ENCODE assay signal across 8 mouse cellular contexts in the genomic region with DNA sequence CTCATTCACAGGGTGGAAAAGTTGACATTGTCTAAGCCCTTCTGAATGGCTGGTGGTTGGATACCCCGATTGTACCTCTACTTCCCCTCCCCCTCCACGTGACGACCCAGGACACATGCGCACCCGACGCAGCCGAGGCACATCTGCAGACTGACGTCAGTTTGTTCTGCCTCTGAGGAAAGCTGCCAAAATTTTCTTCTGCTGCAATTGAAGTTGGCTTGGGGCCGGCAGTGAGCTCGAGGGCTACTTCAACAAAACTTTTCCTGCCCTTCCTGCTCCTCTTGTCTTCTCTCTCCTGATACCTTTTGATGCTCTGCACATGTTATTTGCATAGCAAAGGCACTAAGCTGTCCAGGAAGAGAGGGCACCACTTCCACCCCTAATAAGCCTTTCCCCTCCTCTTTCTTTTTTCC. TPM values are rescaled to one million over a fixed set of nuclear protein-coding genes. Genes with fewer than 3 reads are reported as not detected.
DNase-seq lines count a peak whose midpoint lies in the region; ATAC-seq lines count a peak whose summit lies in the region.

No protein-coding gene starts in this region.

- peak; percentile 80 for ATAC-seq in inflammation-experienced regulatory T-cells, adult 6 months
- ATAC-seq in megakaryocyte progenitor cell, adult 5-6 weeks (replicated peaks; ENCODE audit: poor library complexity): peak; percentile 86

- DNase-seq in adrenal gland, adult 2 months: peak; percentile 94
- DNase-seq in embryo, embryonic 11.5 days (ENCODE audit: low read depth, low spot score): peak; percentile 81
- peak; percentile 90 for DNase-seq in gastrocnemius, postnatal 25 days
- peak; percentile 90 to 94 for DNase-seq in left cerebral cortex, postnatal 10 days (ENCODE audit: extremely low spot score in 1 of 2, low spot score in 2 of 2)
- peak; percentile 84 for DNase-seq in right cerebral cortex, postnatal 14 days
- peak; percentile 74 for DNase-seq in urinary bladder, postnatal 25 days (ENCODE audit: low spot score)

- intact Hi-C loops in left cerebral cortex, postnatal 10 days (cut with DNase I): loop anchor here (2.0 to 5.0 kb wide), 2 partner anchors 504 to 650 kb away; no protein-coding TSS in a partner anchor

RNA-seq across cellular contexts. Expression of gene Adamts6, which starts 0.7 kb away (rescaled TPM):
- total RNA-seq in adrenal gland, adult 2 months (2021): 1 to 10 TPM; 1.7 to 4.0 TPM
- 1.00 and 1.1 TPM in 2 replicates for polyA plus RNA-seq in adrenal gland, adult 2 months (2012; rRNA removed)
- 1 to 10 TPM in 1 of 2 experiments, under 1 TPM in 1; 0.94 to 1.2 TPM for total RNA-seq in gastrocnemius, postnatal 25 days (2021)
- polyA plus RNA-seq in inflammation-experienced regulatory T-cells, adult 6 months (2017; shearing (Covaris generic)): 10 to 100 TPM; 11.9 to 30.5 (median 25.5) TPM
- 1 to 10 TPM; 2.7 to 4.3 TPM for total RNA-seq in left cerebral cortex, postnatal 10 days (2021)
- total RNA-seq in megakaryocyte progenitor cell, adult 5-6 weeks (2015): 0.99 and 2.3 TPM in 2 replicates
- total RNA-seq in megakaryocyte progenitor cell, adult 5-6 weeks (2017): 1.5 and 2.5 TPM in 2 replicates

RNA-seq across cellular contexts. Expression of gene Ppwd1, which starts 58.3 kb away (rescaled TPM):
- 10 to 100 TPM; 12.7 to 14.2 TPM for total RNA-seq in adrenal gland, adult 2 months (2021)
- polyA plus RNA-seq in adrenal gland, adult 2 months (2012; rRNA removed): 0.24 and 0.44 TPM in 2 replicates
- total RNA-seq in gastrocnemius, postnatal 25 days (2021): 1 to 10 TPM; 6.2 to 6.9 TPM
- polyA plus RNA-seq in inflammation-experienced regulatory T-cells, adult 6 months (2017; shearing (Covaris generic)): 10 to 100 TPM; 13.5 to 16.6 (median 15.0) TPM
- 10 to 100 TPM; 11.5 to 11.7 TPM for total RNA-seq in left cerebral cortex, postnatal 10 days (2021)
- 45.7 and 48.1 TPM in 2 replicates for total RNA-seq in megakaryocyte progenitor cell, adult 5-6 weeks (2015)
- total RNA-seq in megakaryocyte progenitor cell, adult 5-6 weeks (2017): 33.0 and 44.7 TPM in 2 replicates

RNA-seq across cellular contexts. Expression of gene Cenpk, which starts 58.5 kb away (rescaled TPM):
- total RNA-seq in adrenal gland, adult 2 months (2021): 1 to 10 TPM; 1.5 to 1.9 TPM
- polyA plus RNA-seq in adrenal gland, adult 2 months (2012; rRNA removed): 0.12 and 0.21 TPM in 2 replicates
- total RNA-seq in gastrocnemius, postnatal 25 days (2021): 1 to 10 TPM in 1 of 2 experiments, under 1 TPM in 1; 0.46 to 1.1 TPM
- 10 to 100 TPM in 1 of 3 experiments, 1 to 10 TPM in 2; 4.9 to 26.3 (median 5.6) TPM for polyA plus RNA-seq in inflammation-experienced regulatory T-cells, adult 6 months (2017; shearing (Covaris generic))
- total RNA-seq in left cerebral cortex, postnatal 10 days (2021): 1 to 10 TPM; 1.9 to 2.4 TPM
- 43.2 and 43.9 TPM in 2 replicates for total RNA-seq in megakaryocyte progenitor cell, adult 5-6 weeks (2015)
- 101 and 184 TPM in 2 replicates for total RNA-seq in megakaryocyte progenitor cell, adult 5-6 weeks (2017)

Comparison
In these comparisons a context has a peak if more than half of its experiments do, and no peak if none do; other contexts are left out.
1. Peak in every context shown above with its lines: DNase-seq and ATAC-seq.
2. RNA of gene Cenpk, which starts 58.5 kb away (total RNA-seq): 43.2 to 184 TPM in megakaryocyte progenitor cell, adult 5-6 weeks; 1.9 to 2.4 TPM in left cerebral cortex, postnatal 10 days, 1.5 to 1.9 TPM in adrenal gland, adult 2 months and 0.46 to 1.1 TPM in gastrocnemius, postnatal 25 days; every median in the first group is over 10 times any median in the second.